Mouse (Mus musculus) thymus, postnatal 14 days (tissue): Measurements from ENCODE around the gene Cdc42ep4.

ENCODE experiments used
- DNase-seq: peaks from one replicate; pipeline ENCODE4 v3.0.0; 2021

Cdc42ep4 gene

DNA sequence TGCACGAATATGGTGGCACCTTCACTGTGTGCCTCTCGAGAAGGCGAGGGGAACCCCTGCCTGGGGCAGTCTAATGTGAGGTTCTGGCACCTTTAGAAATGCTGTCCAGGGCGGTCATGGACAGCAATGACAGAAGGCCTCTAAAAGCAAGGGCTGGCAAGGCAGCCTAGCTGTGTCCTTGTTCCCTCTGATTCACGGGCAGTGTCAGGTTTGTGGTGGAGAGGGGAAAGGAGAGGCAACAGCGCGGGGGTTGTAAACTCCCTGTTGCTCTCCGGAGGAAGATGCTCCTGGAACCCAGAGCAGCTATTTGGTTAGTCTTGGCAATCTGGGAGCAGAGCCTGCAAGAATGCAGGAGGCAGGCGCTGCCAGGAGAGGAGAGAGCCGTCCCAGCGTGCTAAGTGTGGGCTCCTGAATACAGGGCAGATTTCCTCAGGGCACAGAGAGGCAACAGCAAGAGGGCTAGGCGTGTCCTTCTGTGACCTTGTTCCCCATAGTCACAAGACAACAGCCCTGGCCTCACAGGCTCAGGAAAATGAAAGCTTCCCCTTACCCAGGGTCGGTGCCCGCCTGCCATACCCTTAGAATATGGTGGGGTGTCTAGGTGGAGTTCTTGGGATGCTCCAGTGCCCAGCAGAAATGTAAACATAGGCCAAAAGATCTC lies 25.3 kb upstream of the Cdc42ep4 start:
- DNase-seq: no peak

DNA sequence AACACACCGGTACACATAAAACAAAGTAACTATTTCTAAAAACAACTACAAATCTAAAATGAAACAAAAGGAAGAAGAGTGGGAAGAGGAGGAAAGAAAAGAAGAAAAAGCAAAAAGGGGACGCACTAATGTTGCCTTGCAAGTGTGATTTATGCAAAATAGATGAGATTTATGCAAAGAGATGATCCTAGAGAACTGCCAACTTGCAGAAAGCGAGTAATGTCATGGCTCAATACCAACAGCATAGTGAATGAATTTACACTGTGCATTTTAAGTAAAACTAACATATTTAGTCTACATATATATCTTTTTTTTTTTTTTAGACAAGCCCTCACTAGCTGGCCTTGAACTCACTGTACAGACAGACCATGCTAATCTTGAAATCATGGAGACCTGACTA lies 23.1 kb upstream of the Cdc42ep4 start:
- DNase-seq: no peak

DNA sequence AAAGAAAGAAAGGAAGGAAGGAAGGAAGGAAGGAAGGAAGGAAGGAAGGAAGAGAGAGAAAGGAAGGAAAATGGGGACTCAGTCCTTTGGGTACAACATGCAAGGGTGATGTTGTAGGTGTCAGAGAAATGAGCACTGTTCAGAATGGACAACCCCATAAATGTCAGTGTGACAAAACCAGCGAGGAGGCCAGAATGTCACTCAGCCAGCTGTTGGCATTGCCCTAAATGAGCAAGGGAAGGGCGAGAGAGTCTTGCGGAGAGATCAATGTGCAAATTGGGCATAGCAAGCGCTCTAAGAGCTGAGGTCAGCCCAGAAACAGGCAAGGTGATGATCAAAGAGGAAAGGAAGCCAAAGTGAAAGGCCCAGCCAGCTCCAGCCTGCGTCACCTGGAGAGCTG lies 21.5 kb upstream of the Cdc42ep4 start:
- no peak for DNase-seq

DNA sequence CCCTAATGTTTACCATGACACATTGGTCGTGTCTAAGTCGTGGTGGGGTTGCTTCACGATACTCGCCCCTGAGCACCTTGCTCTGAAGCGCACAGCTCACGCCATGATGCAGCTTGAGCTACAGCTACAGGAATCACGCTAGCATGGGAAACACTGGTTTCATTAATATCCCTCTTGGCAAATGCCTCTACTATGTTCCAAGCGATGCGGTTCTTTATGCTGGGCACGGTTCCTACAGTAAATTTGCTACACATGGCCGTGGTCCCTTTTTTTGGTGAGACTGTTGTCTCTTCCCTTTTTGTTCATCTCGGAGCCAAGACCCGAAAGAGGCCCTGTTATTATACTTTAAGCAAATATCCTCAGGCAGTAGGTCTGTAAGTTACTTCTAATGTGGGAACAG lies 19.5 kb upstream of the Cdc42ep4 start:
- DNase-seq: no peak

DNA sequence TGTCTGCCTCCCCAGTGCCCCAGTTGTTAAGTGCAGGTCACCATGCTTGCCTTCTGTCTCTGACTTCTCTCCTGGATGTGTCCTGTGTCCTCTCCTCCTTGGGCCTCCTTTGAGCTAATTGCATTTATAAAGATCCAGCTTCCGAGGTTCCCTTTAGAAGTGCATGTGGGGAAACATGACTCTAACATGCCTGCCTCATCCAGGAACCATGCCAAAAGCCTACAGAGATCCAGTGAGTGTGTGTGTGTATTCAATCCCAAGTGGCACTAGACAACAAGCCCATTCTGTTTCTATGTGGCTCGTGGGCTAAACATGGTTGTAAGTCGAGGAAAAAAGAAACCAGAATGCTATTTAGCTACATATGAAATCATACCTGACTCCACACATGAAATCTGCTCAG lies 16.7 kb upstream of the Cdc42ep4 start:
- DNase-seq: no peak

DNA sequence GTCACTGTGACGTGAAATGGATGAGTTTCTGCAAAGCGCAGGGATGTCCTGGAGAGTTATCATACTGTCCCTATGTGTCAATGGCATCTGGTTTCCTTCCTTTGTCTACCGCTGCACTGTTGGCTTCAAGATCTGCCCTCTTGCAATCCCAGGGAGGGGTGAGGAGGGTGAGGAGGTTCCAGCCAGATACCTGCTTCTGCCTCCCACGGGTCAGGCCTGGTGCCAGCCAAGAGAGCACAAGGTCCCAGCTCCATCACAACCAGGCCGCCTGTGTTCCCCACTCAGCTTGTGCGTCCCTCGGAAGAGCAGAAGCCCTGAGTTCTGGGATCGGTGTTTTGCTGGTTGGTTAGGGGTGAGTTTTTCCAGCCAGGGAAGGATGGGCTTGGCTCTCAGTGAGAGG lies 15.6 kb upstream of the Cdc42ep4 start:
- no peak for DNase-seq

DNA sequence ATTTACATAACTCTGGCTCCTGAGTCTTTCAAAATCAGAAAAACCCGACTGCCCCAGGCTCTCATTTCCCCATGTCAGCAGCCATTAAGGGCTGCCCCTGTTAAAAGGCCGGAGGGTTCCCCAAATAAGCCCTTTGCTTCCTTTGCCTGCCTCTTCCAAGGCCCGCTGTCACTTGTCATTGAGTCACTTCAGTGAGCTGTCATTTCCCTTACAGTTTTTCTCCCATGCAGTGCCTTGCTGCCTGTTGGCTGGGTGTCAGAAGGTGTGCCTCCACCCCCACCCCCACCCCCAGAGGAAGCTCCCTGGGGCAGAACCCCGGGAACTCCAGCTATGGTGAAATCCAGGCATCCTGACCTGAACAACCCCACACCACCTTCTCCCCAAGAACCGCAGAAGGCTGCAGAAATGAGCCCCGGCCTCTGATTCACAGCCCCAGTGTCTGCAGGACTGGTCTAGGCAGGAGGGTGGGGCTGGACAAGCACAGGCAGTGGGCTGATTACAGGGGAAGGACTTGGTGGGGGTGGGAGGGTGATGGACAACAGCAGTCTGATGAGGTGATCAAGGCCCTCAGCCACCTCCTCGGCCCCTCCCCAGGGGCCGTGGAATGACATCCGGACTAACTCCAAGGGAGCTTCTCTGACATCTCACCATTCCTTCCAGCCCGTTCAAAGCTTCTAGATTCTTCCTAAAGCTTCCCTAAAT lies 14.8 kb upstream of the Cdc42ep4 start:
- DNase-seq: no peak

DNA sequence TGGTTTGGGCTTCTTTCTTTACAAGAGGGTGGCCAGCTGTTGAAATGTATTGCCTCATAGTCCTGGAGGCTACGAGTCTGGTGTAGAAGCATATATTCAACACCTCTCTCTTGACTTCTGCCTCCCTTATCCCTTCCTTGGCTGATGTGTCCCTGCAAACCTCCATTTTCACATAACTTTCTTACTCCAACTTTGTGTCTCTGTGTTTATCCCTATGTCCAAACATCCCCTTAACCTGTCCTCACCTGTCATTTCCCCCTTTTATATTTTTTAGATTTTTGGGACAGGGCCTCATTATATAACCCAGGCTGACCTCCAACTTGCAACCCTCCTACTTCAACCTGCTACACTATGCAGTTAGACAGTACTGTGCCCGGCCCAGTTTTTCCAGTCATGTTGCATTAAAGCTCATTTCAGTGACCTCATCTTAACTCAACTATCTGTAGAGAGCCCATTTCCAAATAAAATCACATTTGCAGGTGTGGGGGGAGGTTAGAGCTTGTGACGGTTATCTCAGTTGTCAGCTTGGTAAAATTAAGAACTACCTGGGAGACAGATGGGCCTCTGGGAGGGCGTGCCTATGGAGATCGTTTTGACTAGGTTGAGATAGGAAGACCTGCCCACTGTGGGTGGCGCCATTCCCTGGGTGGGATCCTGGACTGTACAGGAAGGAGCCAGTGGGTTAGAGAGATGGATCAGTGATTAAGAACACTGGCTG lies 12.6 kb upstream of the Cdc42ep4 start:
- no peak for DNase-seq

DNA sequence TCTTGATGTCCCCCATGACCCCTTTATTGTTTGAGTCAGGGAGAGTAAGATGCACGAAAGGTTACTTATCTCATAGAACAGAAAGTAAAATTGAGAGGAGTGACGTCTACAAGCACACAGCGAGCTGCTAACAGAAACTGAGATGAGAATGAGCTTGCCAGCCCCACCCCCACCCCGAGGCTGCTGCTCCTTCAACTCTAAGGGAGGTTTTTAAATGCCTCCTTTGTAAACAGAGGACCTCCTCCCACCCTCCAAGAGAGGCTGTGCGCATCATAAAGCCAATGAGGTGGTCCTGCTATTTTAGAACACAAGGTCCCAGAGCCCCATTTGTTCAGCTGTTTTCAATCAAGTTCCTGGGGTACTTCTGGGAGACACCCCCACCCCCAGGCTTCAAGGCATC lies 11.8 kb upstream of the Cdc42ep4 start:
- no peak for DNase-seq

DNA sequence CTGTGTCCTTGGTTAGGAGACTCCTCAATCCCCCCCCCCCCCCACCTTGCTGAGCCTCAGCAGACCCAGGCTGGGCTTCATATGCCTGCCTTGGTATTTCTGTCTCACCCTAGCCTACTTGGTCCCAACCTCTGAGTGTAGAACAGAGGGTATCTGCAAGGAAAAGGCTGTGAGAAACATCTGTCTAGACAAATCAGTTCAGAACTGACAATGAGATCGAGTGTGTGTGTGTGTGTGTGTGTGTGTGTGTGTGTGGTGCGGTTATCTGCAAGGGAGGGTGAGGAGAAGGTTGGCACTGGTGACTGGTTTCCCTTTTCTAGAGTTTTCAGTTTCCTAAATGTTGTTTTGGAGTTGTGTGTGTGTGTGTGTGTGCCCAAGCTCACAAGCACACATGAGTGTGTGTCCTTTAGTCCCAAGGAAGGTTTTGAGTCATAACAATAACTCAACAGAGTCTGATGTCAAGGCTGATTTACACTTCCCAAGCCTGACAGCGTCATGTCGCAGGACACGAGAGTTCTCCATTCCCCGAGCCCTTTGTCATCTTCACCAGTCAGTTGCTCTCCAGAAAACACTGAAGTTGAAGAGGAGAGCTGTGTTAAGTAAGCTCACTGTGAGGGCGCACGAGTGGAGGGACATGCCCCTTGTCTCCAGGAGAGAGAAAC lies 10.6 kb upstream of the Cdc42ep4 start:
- no peak for DNase-seq

DNA sequence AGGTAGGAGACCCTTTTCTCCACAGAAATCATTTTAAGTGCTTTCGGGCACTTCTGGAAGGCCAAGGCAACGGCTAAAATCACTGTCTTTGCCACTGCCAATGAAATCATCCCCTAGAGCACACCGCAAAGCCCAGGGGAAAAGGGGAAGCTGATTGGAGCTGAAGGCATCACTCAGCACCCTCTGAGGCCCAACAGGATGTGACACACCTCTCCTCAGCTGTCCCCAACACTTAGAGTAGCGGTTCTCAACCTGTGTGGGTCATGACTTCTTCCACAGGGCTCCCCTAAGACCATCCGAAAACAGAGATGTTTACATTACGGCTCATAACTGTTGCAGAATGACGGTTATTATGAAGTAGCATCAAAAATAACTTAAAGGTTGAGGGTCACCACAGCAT lies 10.0 kb upstream of the Cdc42ep4 start:
- DNase-seq: no peak

DNA sequence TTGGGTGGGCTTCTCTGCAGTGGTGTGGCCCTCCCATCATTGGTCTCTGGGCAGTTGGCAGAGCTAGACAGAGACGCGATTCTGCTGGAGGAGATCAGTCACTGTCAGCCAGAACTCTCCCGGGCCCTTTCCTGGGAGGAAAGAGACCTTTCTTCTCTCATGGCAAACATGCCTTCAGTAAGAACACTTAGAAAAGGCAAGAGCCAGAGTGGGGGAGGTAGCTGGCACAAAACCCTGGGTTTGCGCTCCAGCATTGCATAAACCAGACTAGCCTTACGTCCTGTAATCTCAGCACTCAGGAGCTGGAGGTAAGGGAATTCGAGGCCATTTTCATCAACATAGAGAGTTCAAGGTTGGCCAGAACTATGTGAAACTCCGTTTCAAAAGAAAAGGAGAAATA lies 8.8 kb upstream of the Cdc42ep4 start:
- no peak for DNase-seq

DNA sequence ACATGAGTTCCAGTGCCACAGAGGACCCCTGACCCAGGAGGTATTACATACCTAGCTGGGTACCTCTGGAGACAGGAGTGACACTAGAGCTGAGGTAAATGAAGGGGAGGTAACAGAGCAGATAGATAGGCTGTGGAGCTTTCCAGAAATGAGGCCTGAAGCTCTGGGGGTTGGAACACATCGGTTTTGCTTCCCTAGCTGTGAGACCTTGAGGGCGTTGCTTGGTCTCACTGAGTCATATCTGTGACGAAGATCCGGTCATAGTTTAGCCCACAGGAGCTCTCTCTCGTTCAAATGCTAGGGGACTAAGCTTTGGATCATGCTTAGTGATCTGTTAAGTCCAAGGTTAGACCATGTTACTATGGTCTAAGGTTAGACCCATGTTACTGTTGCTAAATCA lies 7.2 kb upstream of the Cdc42ep4 start:
- no peak for DNase-seq

DNA sequence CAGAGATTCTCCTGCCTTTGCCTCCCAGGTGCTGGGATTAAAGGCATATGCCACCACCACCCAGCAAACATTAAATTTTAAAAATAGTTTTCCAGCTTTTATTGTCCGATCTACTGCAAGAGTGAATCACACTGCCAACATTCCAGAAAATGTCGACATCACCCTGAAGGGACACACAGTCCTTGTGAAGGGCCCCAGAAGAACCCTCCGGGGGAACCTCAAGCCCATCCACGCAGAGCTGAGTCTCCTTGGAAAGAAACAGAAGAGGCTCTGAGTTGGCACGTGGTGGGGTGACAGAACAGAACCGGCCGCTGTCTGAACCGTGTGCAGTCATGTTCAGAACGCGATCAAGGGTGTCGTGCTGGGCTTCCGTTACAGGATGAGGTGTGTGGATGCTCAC lies 4.9 kb upstream of the Cdc42ep4 start:
- no peak for DNase-seq

DNA sequence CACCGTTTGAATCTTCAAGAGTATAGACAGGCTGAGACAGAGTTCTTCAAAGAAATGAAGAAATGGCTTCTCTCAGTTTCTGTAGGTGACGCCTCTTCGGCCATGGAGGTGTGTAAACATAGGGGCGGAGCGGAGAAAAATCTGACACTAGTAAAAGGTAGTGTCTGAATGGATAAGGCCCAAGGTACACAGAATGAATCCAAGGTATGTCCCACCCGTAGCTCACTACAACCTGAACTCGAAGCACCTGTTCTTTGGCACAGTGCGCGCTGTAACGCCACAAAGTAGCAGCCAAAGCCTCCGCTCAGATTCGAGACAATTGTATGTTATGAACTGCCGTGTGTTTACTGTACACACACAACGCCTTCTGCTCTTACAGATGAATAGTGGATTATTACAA lies 4.2 kb upstream of the Cdc42ep4 start:
- no peak for DNase-seq

DNA sequence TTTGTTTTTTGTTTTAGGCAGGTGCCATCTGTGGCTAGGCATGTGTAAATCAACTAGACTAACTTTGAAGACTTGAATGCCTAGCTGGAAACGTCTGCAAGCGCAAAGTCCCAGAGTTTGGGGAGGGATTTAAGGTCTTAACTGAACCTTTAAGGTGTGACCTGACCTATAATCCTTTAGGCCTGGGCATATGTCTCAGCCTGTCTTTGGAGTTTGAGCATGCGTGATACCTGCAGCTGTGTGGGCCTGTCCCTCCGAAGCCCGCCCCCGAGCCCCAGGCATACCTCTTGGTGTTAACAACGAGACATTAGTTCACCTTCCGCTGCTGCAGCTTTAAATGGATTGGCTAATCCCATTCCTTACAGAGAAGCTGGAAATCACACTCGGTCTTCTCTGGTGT lies 3.2 kb upstream of the Cdc42ep4 start:
- no peak for DNase-seq

DNA sequence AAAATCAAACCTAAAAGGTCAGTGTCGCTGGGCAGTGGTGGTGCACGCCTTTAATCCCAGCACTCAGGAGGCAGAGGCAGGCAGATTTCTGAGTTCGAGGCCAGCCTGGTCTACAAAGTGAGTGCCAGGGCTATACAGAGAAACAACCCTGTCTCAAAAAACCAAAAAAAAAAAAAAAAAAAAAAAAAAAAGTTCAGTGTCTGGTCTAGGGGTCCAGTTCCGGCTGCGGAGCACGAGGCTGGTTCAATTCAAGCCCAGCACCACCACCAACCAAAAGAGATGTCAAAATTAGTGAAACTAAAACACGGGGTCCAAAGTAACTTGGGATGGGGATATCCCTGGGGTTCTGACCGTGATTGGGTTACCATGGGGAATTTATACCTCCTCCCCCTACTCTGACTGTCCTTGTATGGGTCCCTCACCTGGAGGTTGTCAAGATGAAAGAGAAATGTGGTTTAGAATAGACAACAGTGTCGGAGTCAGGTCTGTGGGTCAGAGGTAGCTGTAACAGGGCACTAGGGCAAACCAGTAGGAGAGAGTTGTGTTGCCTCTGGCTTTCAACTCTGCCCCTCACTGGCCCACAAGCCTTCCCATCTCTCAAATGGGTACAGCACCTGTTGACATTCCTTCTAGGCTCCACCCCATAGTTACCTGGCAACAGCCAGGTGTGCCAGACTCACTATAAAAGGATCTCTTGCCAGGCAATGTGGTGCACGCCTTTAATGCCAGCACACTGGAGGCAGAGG lies 1.2 kb upstream of the Cdc42ep4 start:
- no peak for DNase-seq

DNA sequence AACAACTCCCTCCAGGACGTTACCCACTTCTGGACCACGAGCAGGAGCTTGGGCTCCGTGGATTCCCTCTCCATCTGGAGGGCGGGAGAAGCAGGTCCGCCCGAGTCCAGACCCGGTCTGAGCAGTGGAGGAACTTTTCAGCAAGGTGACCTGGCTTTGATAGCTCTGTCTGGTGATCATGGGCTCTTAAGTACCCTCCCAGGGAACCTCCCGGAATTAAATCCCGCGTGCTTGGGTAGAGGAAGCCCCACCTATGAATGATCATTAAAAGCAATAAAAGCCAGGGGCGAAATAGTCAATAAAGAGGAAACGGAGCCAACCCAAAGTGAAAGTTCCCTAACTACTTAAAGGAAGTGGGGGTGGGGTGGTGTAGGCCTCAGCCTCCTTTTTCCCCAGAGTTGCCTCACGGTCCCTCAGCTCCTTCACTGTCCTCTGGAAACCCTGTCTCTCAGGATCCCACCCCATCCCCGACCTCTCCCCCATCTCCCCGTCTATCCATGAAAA lies 529 bp upstream of the Cdc42ep4 start:
- DNase-seq: peak; percentile 35

DNA sequence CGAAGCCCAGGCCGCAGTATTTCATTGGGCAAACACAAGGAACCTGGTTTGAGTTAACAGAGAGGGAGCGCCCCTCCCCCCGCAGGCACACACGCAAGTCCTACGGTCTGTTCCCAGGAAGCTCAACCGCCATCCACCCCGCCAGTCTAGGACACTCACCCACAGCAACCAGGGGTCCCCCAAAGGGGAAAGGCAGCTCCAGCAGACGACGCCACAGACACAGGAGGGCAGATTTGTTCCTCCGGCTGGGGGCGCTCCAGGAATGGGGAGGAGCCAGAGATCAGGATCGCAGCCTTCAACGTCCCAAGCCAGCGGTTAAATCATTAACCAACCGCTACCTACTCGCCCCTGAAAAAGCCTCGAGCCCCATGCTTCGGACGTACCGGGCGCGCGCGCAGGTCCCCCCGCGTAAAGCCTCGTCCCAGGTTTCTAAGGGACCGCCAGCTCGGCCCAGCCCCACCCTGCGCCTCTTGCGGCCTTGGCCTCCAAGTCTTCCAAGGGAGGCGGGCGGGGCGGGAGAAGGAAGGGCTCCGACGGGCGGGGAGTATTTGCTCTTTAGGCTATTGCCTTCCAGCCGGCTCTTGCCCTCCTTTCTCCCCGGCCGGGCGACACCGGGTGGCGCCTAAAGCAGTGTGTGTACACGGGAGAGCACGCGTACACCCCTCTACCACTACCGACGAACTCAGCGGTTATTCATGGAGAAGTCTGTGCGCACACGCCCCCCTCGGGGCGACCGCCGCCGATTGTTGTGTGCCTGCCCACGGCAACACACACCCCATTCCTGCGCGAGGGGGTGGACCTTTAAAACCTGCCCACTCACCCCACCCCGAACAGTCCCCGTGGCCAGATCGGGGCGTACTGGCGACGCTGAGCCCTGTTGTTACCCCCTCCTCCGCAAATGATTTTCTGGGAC lies 854 bp downstream of the Cdc42ep4 start:
- peak; percentile 89 for DNase-seq

DNA sequence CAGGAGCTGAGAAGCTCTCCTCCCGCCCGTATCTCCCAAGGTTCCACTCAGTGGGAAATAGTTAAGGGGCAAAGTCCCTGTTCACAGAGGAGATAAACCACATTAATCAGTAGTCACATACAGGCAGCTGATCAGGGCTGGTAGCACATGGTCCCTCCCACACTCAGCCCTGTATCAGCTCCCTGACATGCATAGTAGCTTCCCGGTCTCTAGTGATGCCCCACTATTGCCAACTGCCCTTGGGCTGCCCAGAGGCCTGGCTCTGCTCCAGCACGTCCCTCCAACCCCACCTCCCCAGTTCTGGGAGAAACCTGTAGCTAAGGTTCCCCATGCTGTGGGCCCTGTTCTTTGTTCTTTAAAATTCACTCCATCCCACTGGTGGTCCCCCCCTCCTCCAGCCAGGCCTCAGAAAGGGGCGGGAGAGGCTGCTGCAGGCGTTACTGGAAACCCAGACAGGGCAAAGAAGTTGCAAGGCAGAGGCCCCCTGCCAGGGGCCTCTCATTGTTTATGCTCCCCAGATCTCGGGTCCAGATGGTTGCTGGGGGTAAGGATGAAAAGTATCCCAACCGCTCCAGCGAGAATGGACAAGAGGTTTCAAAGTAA lies 1.8 kb downstream of the Cdc42ep4 start:
- peak; percentile 29 for DNase-seq

DNA sequence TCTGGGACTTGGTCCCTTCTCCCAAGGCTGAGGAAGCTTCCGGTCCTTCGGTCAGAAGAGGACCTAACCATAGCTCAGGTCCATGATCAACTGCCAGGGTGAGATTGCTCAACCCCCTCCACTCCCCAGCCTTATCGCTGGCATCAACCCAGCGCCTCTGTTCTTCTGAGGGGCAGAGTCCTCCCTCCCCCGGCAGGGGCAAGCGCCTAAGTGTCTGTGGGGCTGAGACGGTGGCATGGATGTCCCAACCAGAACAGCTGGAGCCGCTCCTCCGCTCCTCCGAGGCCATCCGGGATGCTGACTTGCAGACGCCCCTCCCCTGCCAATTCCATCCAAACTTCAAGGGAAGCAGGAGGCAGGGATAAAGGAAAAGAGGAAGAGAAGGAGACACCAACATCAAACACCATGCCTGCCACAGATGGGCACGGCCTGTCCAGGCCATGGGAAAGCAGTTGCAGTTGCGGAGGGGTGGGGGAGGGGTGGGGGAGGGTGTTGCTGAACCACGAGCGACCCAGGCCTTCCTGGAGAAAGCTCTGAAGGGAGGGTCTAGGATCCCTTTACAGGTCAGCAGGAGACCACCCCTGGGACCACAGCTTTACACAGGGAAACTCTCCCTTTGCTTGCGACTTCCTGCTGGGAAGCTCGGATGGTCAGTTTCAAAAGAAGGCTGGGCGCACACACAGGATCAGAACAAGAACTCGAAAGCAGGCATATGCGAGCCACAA lies 2.7 kb downstream of the Cdc42ep4 start:
- peak; percentile 39 for DNase-seq
